Mouse (Mus musculus) kidney, postnatal 36 days (tissue): Measurements from ENCODE around the gene Klra10.
"Not testable (repeated sequence)": the region's sequence is repeated elsewhere in the genome, so short reads cannot be mapped to it uniquely, and the experiment has no call there.

Source experiments
- DNase-seq, 2 experiments: peaks; one replicate each; pipeline ENCODE4 v3.0.0; 2021 to 2022; ENCODE audit warnings: mixed read lengths in 2 of 2

The Klra10 gene

GRCm38 (mm10) chr6:130281828-130282227 lies at the start of gene Klra10:
Klra10 (minus strand) TSS chr6:130281928.
- not testable (repeated sequence) for DNase-seq

GRCm38 (mm10) chr6:130287984-130288649 lies 6.4 kb upstream of the Klra10 start:
- DNase-seq = no peak

GRCm38 (mm10) chr6:130255326-130255725 lies 26.4 kb downstream of the Klra10 start:
- no peak for DNase-seq

- DNase-seq = no peak
These were observed 44.2 kb downstream of the Klra10 start for GRCm38 (mm10) chr6:130237536-130237935.

DNA sequence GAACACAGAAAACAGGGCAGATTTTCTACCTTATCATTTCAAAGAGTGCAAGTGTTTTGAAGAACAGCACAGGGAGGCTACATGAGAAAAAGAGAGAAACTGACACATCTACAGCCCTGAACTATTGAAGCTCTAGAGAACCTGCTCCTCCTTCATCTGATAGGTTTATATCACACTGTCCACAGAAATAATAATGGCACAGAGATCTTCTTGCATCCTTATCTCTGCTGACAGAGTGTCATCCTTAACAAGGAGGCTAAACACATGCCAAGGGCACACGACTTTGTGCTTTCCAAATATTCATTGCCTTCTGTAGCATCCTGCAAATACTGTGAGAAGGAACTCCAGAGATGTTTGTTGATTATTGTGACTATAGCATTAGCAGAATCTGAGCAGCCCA lies 45.1 kb downstream of the Klra10 start:
- DNase-seq = no peak

DNA sequence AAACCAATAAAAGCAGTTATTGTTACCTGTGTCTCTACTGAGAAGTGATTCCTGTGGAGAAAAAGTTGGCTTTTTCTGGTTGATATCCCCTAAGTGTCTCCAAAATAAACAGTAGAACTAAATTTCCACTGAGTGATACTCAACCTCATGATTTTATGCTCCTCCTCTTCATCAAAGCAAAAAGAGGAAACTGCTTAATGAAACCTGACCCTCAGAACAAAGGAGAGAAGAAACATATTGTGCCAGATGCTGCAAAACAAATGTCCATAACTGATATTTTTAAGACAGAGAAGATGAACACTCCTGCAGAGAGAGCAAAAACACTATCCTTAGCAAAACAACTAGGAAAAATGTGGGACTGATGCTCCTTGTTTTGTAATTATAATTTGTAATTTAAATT lies 48.5 kb downstream of the Klra10 start, which contains the start of gene Klra7:
Gene Klra7 (minus strand): TSS at position 101 of the 400 bp plus-strand sequence.
- no peak for DNase-seq
